10 mouse cellular contexts compared by ENCODE assay signal in genomic region chr17:86038211-86038648, GRCm38 (mm10).
DNase-seq lines count a peak whose midpoint lies in the region; ATAC-seq lines count a peak whose summit lies in the region.
"Had no signal": no experiment of that assay in that cellular context is flagged by ENCODE, and none has a peak within 500 bp of the region (broad histone marks: within the 10 kb centered on the region; RNA-seq: fewer than 3 reads in every experiment).

No protein-coding gene starts in this region.

- no peaks in the 10 kb centered on the region for H3K9me3 ChIP-seq in hindbrain, embryonic 11.5 days (ENCODE audit: control insufficient read depth, low read length)
- H3K9me3 ChIP-seq in hindbrain, embryonic 13.5 days: no peaks in the 10 kb centered on the region
- H3K9me3 ChIP-seq in embryonic facial prominence, embryonic 11.5 days (replicated peaks; ENCODE audit: control insufficient read depth, low read length): no peaks in the 10 kb centered on the region
- no peaks in the 10 kb centered on the region for H3K9me3 ChIP-seq in intestine, embryonic 16.5 days (ENCODE audit: control insufficient read depth, low read length)

- H3K4me1 ChIP-seq in hindbrain, embryonic 11.5 days (replicated peaks; ENCODE audit: control insufficient read depth, insufficient read depth, low read length): no peaks in the 10 kb centered on the region; the same call in 1 of the 2 replicates
- 0 out of 2 replicates have a peak, but pooled peaks cover 4% of the 10 kb centered on the region for H3K4me1 ChIP-seq in hindbrain, embryonic 13.5 days (replicated peaks)
- H3K4me1 ChIP-seq in embryonic facial prominence, embryonic 11.5 days (ENCODE audit: control insufficient read depth, insufficient read depth, low read length): peaks cover 3% of the 10 kb centered on the region; the same call in 1 of the 2 replicates
- H3K4me1 ChIP-seq in intestine, embryonic 16.5 days (ENCODE audit: control insufficient read depth, insufficient read depth, low read length): no peaks in the 10 kb centered on the region

- H3K27me3 ChIP-seq in hindbrain, embryonic 11.5 days (ENCODE audit: control insufficient read depth, insufficient read depth, low read length): no peaks in the 10 kb centered on the region
- H3K27me3 ChIP-seq in hindbrain, embryonic 13.5 days: no peaks in the 10 kb centered on the region
- no peaks in the 10 kb centered on the region for H3K27me3 ChIP-seq in embryonic facial prominence, embryonic 11.5 days (ENCODE audit: control insufficient read depth, insufficient read depth, low read length)
- no peaks in the 10 kb centered on the region for H3K27me3 ChIP-seq in intestine, embryonic 16.5 days (replicated peaks; ENCODE audit: control insufficient read depth, insufficient read depth, low read length)

- H3K36me3 ChIP-seq in hindbrain, embryonic 11.5 days (ENCODE audit: control insufficient read depth, insufficient read depth, low read length): no peaks in the 10 kb centered on the region
- no peaks in the 10 kb centered on the region for H3K36me3 ChIP-seq in hindbrain, embryonic 13.5 days
- no peaks in the 10 kb centered on the region for H3K36me3 ChIP-seq in embryonic facial prominence, embryonic 11.5 days (replicated peaks; ENCODE audit: control insufficient read depth, insufficient read depth, low read depth, low read length)
- no peaks in the 10 kb centered on the region for H3K36me3 ChIP-seq in intestine, embryonic 16.5 days (ENCODE audit: control insufficient read depth, insufficient read depth, low read length)

- H3K4me3 ChIP-seq in hindbrain, embryonic 11.5 days (ENCODE audit: low read depth, low read length): no peak overlapping the region
- H3K4me3 ChIP-seq in hindbrain, embryonic 13.5 days: no peak overlapping the region
- no peak overlapping the region for H3K4me3 ChIP-seq in embryonic facial prominence, embryonic 11.5 days (ENCODE audit: low read depth, low read length)
- no peak overlapping the region for H3K4me3 ChIP-seq in intestine, embryonic 16.5 days (ENCODE audit: low read length)

- WGBS in hindbrain, embryonic 11.5 days: 64% methylated on average over 13 of the region's 13 CpGs
- 65% methylated on average over 13 of the region's 13 CpGs for WGBS in hindbrain, embryonic 13.5 days
- 28% methylated on average over 13 of the region's 13 CpGs for WGBS in embryonic facial prominence, embryonic 11.5 days
- WGBS in intestine, embryonic 16.5 days: 19% methylated on average over 13 of the region's 13 CpGs

- H3K4me2 ChIP-seq in hindbrain, embryonic 11.5 days (replicated peaks; ENCODE audit: low read depth, low read length): no peak overlapping the region
- no peak overlapping the region for H3K4me2 ChIP-seq in hindbrain, embryonic 13.5 days
- no peak overlapping the region for H3K4me2 ChIP-seq in embryonic facial prominence, embryonic 11.5 days (ENCODE audit: low read depth, low read length)
- H3K4me2 ChIP-seq in intestine, embryonic 16.5 days (ENCODE audit: low read depth, low read length): peak overlapping the region; percentile 5; the same call in 1 of the 2 replicates

- no peak for ATAC-seq in hindbrain, embryonic 11.5 days (ENCODE audit: low FRiP score)
- no peak for ATAC-seq in hindbrain, embryonic 13.5 days (ENCODE audit: low FRiP score)
- ATAC-seq in embryonic facial prominence, embryonic 11.5 days (replicated peaks; ENCODE audit: insufficient number of reproducible peaks, low FRiP score, low TSS enrichment, low read depth): 0 out of 2 replicates have a peak, but pooled peaks have one; percentile 59
- ATAC-seq in intestine, embryonic 16.5 days: peak; percentile 83
- ATAC-seq in megakaryocyte progenitor cell, adult 5-6 weeks (replicated peaks; ENCODE audit: poor library complexity): peak; percentile 50

- peak; percentile 14 for DNase-seq in hindbrain, embryonic 11.5 days (ENCODE audit: low spot score)
- peak; percentile 78 for DNase-seq in embryonic facial prominence, embryonic 11.5 days (ENCODE audit: low spot score)
- no peak for DNase-seq in cerebellum, adult 18-20 months
- DNase-seq in c-Kit-positive CD71-positive TER-119-positive erythroid progenitor cells, embryonic 14.5 days (ENCODE audit: low spot score): no peak
- DNase-seq in right cerebral cortex, adult 2 months (ENCODE audit: low spot score in 2 of 2): no peak
- DNase-seq: cerebellum, postnatal 25 days; left cerebral cortex, postnatal 4 days had no signal

- no peak overlapping the region for H3K9ac ChIP-seq in hindbrain, embryonic 11.5 days (ENCODE audit: low read depth, low read length)
- H3K9ac ChIP-seq in hindbrain, embryonic 13.5 days: no peak overlapping the region
- no peak overlapping the region for H3K9ac ChIP-seq in embryonic facial prominence, embryonic 11.5 days (replicated peaks; ENCODE audit: low read length)
- no peak overlapping the region for H3K9ac ChIP-seq in intestine, embryonic 16.5 days (ENCODE audit: low read depth, low read length)

- no peak overlapping the region for H3K27ac ChIP-seq in hindbrain, embryonic 11.5 days (ENCODE audit: low read depth, low read length)
- no peak overlapping the region for H3K27ac ChIP-seq in hindbrain, embryonic 13.5 days
- peak overlapping the region; percentile 43 for H3K27ac ChIP-seq in embryonic facial prominence, embryonic 11.5 days (replicated peaks; ENCODE audit: low read depth, low read length)
- H3K27ac ChIP-seq in intestine, embryonic 16.5 days (ENCODE audit: low read length): 0 out of 2 replicates have a peak overlapping the region, but pooled peaks have one; percentile 20

Comparison
In these comparisons a context has a peak if more than half of its experiments do, and no peak if none do; other contexts are left out.
1. ATAC-seq: peak in embryonic facial prominence, embryonic 11.5 days (single experiment), intestine, embryonic 16.5 days (single experiment) and megakaryocyte progenitor cell, adult 5-6 weeks (single experiment); none in hindbrain, embryonic 11.5 days (single experiment) and hindbrain, embryonic 13.5 days (single experiment).
2. DNase-seq: peak in hindbrain, embryonic 11.5 days (single experiment) and embryonic facial prominence, embryonic 11.5 days (single experiment); none in cerebellum, adult 18-20 months (0 of 2), c-Kit-positive CD71-positive TER-119-positive erythroid progenitor cells, embryonic 14.5 days (single experiment) and right cerebral cortex, adult 2 months (0 of 2).
3. H3K27ac ChIP-seq: peak in embryonic facial prominence, embryonic 11.5 days (single experiment) and intestine, embryonic 16.5 days (single experiment); none in hindbrain, embryonic 11.5 days (single experiment) and hindbrain, embryonic 13.5 days (single experiment).